Mouse (Mus musculus): ENCODE measurements around the gene Gtf2ird2. TPM values are rescaled to one million over a fixed set of nuclear protein-coding genes. Genes with fewer than 3 reads are reported as not detected.

Gene Gtf2ird2
- polyA plus RNA-seq, 1 experiment from 2014 or later, result 3.2 TPM

DNA sequence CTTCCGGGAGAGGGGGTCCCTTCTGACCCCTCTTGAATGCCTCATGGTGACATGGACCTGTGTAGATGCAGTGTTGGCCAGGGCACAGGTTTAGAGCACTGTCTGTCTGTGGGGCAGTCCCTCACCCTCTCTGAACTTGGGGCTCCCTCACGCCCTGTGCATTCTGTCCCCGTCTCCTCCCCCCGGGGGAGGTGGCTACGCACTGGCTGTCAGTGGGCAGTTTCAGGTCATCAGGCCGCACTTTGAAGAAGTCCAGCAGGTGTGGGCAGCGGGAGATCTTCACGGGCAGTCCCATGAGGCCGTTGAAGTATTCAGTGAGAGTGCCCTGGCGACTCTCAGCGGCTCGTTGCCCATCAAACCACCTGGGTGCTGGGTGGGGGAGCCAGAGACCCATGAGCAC lies 43.1 kb downstream of the Gtf2ird2 start:
- no peak overlapping the region for H3K4me2 ChIP-seq
- no peak overlapping the region for H3K9ac ChIP-seq
- peaks cover 18% of the 10 kb centered on the region for H3K27me3 ChIP-seq (replicated peaks)
- 63% methylated on average over 12 of the region's 12 CpGs for WGBS (ENCODE audit: insufficient replicate concordance)
- H3K4me1 ChIP-seq, result peaks cover 35% of the 10 kb centered on the region
- H3K4me3 ChIP-seq, result no peak overlapping the region
- H3K9me3 ChIP-seq (replicated peaks), result no peaks in the 10 kb centered on the region
- H3K36me3 ChIP-seq, result no peaks in the 10 kb centered on the region
- no peak overlapping the region for H3K27ac ChIP-seq
- ATAC-seq, result no peak

GRCm38 (mm10) chr5:134227574-134228248 lies 43.9 kb downstream of the Gtf2ird2 start:
- H3K27ac ChIP-seq, result no peak overlapping the region; the same call in 1 of the 2 replicates
- 0 out of 2 replicates have a peak overlapping the region, but pooled peaks have one; percentile 27 for H3K9ac ChIP-seq
- H3K4me3 ChIP-seq, result no peak overlapping the region
- no peaks in the 10 kb centered on the region for H3K9me3 ChIP-seq (replicated peaks)
- no peaks in the 10 kb centered on the region for H3K36me3 ChIP-seq
- 20% methylated on average over 11 of the region's 11 CpGs for whole genome bisulfite sequencing (ENCODE audit: insufficient replicate concordance)
- H3K4me2 ChIP-seq, result peak overlapping the region; percentile 13; the same call in 1 of the 2 replicates
- H3K27me3 ChIP-seq (replicated peaks), result peaks cover 11% of the 10 kb centered on the region
- ATAC-seq, result no peak
- H3K4me1 ChIP-seq, result peaks cover 39% of the 10 kb centered on the region

- 0 out of 2 replicates have a peak overlapping the region, but pooled peaks have one; percentile 27 for H3K9ac ChIP-seq
- peaks cover 5% of the 10 kb centered on the region; the same call in 1 of the 2 replicates for H3K27me3 ChIP-seq (replicated peaks)
- peak overlapping the region; percentile 13; the same call in 1 of the 2 replicates for H3K4me2 ChIP-seq
- H3K4me1 ChIP-seq, result peaks cover 44% of the 10 kb centered on the region
- ATAC-seq, result no peak
- 49% methylated on average over 6 of the region's 6 CpGs for WGBS (ENCODE audit: insufficient replicate concordance)
- H3K27ac ChIP-seq, result peak overlapping the region; percentile 64
- H3K9me3 ChIP-seq (replicated peaks), result no peaks in the 10 kb centered on the region
- peak overlapping the region; percentile 13 for H3K4me3 ChIP-seq
- no peaks in the 10 kb centered on the region for H3K36me3 ChIP-seq
Measured at GRCm38 (mm10) chr5:134228249-134228638, 44.4 kb downstream of the Gtf2ird2 start.

DNA sequence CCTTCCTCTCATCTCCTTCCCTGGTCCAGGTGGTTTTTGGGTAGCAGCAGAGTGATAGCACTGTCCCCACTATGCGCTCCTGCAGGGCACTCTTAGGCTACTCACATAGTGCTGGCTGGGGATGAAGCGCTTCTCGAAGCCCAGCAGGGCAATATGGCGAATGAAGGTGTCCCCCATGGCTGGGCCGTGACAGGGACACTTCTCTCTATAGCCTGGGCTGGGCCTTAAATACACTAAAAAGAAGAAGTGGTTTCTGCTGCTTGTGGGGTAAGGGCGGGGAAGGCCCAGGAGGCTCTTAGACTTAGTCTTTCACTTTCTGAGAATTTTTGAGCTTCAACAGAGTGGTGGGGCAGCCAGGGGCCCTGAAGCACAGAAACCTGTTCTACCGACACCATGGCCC lies 45.6 kb downstream of the Gtf2ird2 start, which contains the start of gene Ncf1:
TSS of gene Ncf1 (minus strand) at position 235 of the 400 bp plus-strand sequence.
- peaks cover 55% of the 10 kb centered on the region for H3K4me1 ChIP-seq
- no peak for ATAC-seq
- 45% methylated on average over 7 of the region's 7 CpGs for WGBS (ENCODE audit: insufficient replicate concordance)

DNA sequence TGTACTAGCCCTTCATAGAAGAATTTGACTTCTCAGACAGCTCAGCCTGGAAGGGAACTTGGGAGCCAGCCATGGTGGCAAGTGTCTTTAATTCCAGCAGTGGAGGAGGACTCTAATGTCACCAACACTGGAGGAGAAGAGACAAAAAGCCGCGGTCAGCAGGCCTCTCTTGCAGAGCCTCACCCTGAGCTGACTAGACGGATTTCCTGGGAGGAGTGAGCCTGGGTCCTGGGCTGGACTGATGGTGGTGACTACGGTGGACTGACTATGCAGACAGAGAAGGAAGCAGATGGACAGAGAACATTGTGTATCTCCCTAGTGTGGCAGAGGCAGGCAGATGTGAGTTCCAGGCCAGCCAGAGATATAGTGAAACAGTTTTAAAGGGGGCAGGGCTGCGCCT lies 47.6 kb downstream of the Gtf2ird2 start:
- Histone ChIP-seq H3K27ac (no peak overlapping the region), H3K9me3 (replicated peaks) (no peaks in the 10 kb centered on the region), H3K27me3 (replicated peaks) (0 out of 2 replicates have a peak, but pooled peaks cover 2% of the 10 kb centered on the region), H3K4me1 (peaks cover 63% of the 10 kb centered on the region), H3K9ac (no peak overlapping the region), H3K4me2 (no peak overlapping the region), H3K4me3 (no peak overlapping the region), H3K36me3 (peaks cover 9% of the 10 kb centered on the region)
- ATAC-seq, result 0 out of 2 replicates have a peak, but pooled peaks have one; percentile 11
- 25% methylated on average over 5 of the region's 5 CpGs for WGBS (ENCODE audit: insufficient replicate concordance)

More for the DNA sequence above, 45.6 kb downstream of the Gtf2ird2 start, which contains the start of gene Ncf1:
- H3K27ac ChIP-seq, result peak within 1 kb of the TSS; percentile 64
- no peak within 1 kb of the TSS for H3K9ac ChIP-seq
- H3K9me3 ChIP-seq (replicated peaks), result no peaks in the 10 kb centered on the region
- H3K4me2 ChIP-seq, result no peak within 1 kb of the TSS
- peaks cover 4% of the 10 kb centered on the region; the same call in 1 of the 2 replicates for H3K27me3 ChIP-seq (replicated peaks)
- peak within 1 kb of the TSS; percentile 13 for H3K4me3 ChIP-seq
- no peaks in the 10 kb centered on the region for H3K36me3 ChIP-seq

GRCm38 (mm10) chr5:134232111-134232510 lies 48.3 kb downstream of the Gtf2ird2 start:
- Histone ChIP-seq H3K4me1 (peaks cover 65% of the 10 kb centered on the region), H3K36me3 (peaks cover 17% of the 10 kb centered on the region), H3K4me3 (no peak overlapping the region), H3K27me3 (replicated peaks) (no peaks in the 10 kb centered on the region), H3K9ac (no peak overlapping the region), H3K27ac (peak overlapping the region; percentile 32), H3K4me2 (peak overlapping the region; percentile 29), H3K9me3 (replicated peaks) (no peaks in the 10 kb centered on the region)
- 21% methylated on average over 6 of the region's 6 CpGs for WGBS (ENCODE audit: insufficient replicate concordance)
- peak; percentile 15; the same call in 1 of the 2 replicates for ATAC-seq

DNA sequence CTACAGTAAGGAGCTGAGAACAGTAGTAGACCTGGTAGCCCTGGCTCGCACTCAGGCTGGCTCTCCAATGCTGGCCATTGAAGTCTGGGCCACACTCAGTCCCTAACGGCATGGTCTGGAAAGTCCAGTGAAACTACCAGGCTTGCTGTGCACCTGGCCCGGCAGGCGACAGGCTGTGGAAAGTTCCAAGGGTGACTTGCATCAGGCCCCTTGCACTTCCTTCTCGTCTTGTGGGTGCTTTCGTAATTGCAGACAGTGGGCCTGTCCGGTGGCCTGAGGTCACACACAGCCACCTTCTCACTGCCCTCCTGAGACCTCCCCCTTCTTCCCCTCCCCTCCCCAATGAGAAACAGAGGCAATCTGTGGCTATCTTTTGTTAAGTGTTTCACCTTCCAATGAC lies 48.7 kb downstream of the Gtf2ird2 start:
- ATAC-seq, result peak; percentile 8; the same call in 1 of the 2 replicates
- Histone ChIP-seq H3K36me3 (peaks cover 21% of the 10 kb centered on the region), H3K4me1 (peaks cover 65% of the 10 kb centered on the region), H3K27ac (peak overlapping the region; percentile 32), H3K9ac (no peak overlapping the region), H3K4me3 (no peak overlapping the region), H3K9me3 (replicated peaks) (no peaks in the 10 kb centered on the region), H3K4me2 (peak overlapping the region; percentile 29), H3K27me3 (replicated peaks) (no peaks in the 10 kb centered on the region)
- WGBS (ENCODE audit: insufficient replicate concordance), result 22% methylated on average over 7 of the region's 7 CpGs

DNA sequence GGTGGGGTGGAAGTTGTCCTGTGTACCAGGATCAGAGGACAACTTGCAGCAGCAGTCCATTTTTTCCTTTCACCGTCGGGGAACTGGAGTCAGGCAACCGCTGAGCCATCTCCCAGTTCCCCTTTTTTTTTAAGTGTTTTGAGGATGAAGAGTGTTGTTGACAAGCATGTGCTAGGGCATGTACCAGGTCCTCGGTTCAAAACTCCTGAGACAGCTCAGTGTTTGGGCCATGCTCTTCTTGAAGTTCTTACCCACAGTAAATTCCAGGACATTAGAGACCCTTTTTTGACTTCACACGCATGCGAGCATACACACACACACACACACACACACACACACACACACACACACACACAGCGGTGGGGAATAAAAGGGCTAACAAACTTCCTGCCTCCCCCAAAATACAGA lies 49.4 kb downstream of the Gtf2ird2 start:
- peaks cover 62% of the 10 kb centered on the region for H3K4me1 ChIP-seq
- 31% methylated on average over 7 of the region's 7 CpGs for WGBS (ENCODE audit: insufficient replicate concordance)
- no peak overlapping the region for H3K4me3 ChIP-seq
- H3K9ac ChIP-seq, result no peak overlapping the region
- no peaks in the 10 kb centered on the region for H3K27me3 ChIP-seq (replicated peaks)
- H3K27ac ChIP-seq, result 0 out of 2 replicates have a peak overlapping the region, but pooled peaks have one; percentile 50
- H3K36me3 ChIP-seq, result peaks cover 28% of the 10 kb centered on the region
- ATAC-seq, result no peak
- H3K4me2 ChIP-seq, result no peak overlapping the region
- H3K9me3 ChIP-seq (replicated peaks), result no peaks in the 10 kb centered on the region

GRCm38 (mm10) chr5:134234205-134234604 lies 50.4 kb downstream of the Gtf2ird2 start:
- Histone ChIP-seq H3K4me1 (peaks cover 61% of the 10 kb centered on the region), H3K36me3 (peaks cover 37% of the 10 kb centered on the region), H3K4me2 (no peak overlapping the region), H3K27me3 (replicated peaks) (no peaks in the 10 kb centered on the region), H3K9me3 (replicated peaks) (no peaks in the 10 kb centered on the region), H3K4me3 (no peak overlapping the region), H3K27ac (0 out of 2 replicates have a peak overlapping the region, but pooled peaks have one; percentile 16), H3K9ac (no peak overlapping the region)
- WGBS (ENCODE audit: insufficient replicate concordance), result 68% methylated on average over 2 of the region's 2 CpGs
- ATAC-seq, result no peak

- Histone ChIP-seq H3K36me3 (peaks cover 47% of the 10 kb centered on the region), H3K4me2 (no peak overlapping the region), H3K4me3 (no peak overlapping the region), H3K9ac (no peak overlapping the region), H3K27me3 (replicated peaks) (no peaks in the 10 kb centered on the region), H3K27ac (peak overlapping the region; percentile 28; the same call in 1 of the 2 replicates), H3K4me1 (peaks cover 61% of the 10 kb centered on the region), H3K9me3 (replicated peaks) (no peaks in the 10 kb centered on the region)
- ATAC-seq, result no peak
- WGBS (ENCODE audit: insufficient replicate concordance), result 55% methylated on average over 6 of the region's 6 CpGs
Measured at GRCm38 (mm10) chr5:134235111-134235510, 51.3 kb downstream of the Gtf2ird2 start.

GRCm38 (mm10) chr5:134236241-134236640 lies 52.4 kb downstream of the Gtf2ird2 start:
- no peak for ATAC-seq
- Histone ChIP-seq H3K4me3 (no peak overlapping the region), H3K4me2 (no peak overlapping the region), H3K4me1 (peaks cover 59% of the 10 kb centered on the region), H3K36me3 (peaks cover 58% of the 10 kb centered on the region), H3K9me3 (replicated peaks) (no peaks in the 10 kb centered on the region), H3K27me3 (replicated peaks) (no peaks in the 10 kb centered on the region), H3K9ac (no peak overlapping the region), H3K27ac (no peak overlapping the region)
- 79% methylated on average over 3 of the region's 3 CpGs for WGBS (ENCODE audit: insufficient replicate concordance)

DNA sequence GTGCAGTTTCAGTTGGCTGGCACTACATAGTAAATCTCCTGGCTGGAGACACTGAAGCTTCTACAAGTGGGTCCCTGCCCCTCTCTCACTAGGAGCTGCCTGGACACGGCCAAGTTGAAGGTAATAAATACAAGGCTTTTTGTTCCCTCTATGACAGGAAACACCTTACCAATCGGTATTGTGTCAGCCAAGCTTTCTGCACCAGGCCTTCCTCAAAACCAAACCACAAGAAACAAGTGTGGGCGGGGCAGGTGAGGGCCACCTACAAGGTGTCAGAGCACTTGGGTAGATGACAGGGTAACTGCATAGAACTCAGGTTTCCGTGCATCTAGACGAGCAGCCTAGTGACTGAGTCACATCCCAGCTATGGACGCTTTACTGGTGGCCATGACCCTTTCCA lies 53.0 kb downstream of the Gtf2ird2 start:
- Histone ChIP-seq H3K4me3 (no peak overlapping the region), H3K27me3 (replicated peaks) (no peaks in the 10 kb centered on the region), H3K4me2 (no peak overlapping the region), H3K9ac (no peak overlapping the region), H3K4me1 (peaks cover 53% of the 10 kb centered on the region), H3K27ac (no peak overlapping the region), H3K36me3 (peaks cover 63% of the 10 kb centered on the region), H3K9me3 (replicated peaks) (no peaks in the 10 kb centered on the region)
- 65% methylated on average over 6 of the region's 6 CpGs for WGBS (ENCODE audit: insufficient replicate concordance)
- ATAC-seq, result no peak

All from liver, embryonic 12.5 days (tissue).